Mouse (Mus musculus): ENCODE results near the gene Mcrip1. TPM values are rescaled to one million over a fixed set of nuclear protein-coding genes. Genes with fewer than 3 reads are reported as not detected.

Gene Mcrip1
- polyA plus RNA-seq, 1 experiment from 2014 or later = 226 TPM

DNA sequence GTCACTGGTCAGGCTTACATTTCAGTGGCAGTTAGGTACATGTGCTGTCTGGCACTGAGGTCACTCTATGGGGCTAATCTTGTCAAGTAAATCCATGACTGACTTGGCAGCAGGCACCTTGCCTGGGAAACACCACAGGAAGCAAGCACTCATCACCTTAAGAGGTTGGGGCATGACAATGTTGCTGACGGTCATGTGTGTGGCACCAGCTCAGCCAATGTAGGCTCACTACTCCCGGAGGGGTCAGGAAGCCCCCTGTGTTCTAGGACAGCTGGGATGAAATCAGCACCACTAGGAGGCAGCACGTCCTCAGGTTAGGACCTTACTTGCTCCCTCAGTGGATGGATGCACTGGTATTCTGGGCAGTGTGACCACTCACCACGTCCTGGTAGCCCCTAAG is 7.6 kb downstream of the Mcrip1 start:
- H3K4me3 ChIP-seq (ENCODE audit: low read depth, low read length) = no peak overlapping the region
- DNase-seq (peak; percentile 36), ATAC-seq (ENCODE audit: insufficient read depth) (no peak)
- no peaks in the 10 kb centered on the region for H3K27me3 ChIP-seq (ENCODE audit: insufficient read depth, low read length)
- WGBS = 36% methylated on average over 4 of the region's 4 CpGs
- H3K27ac ChIP-seq (ENCODE audit: low read depth) = no peak overlapping the region
- TF ChIP-seq CTCF (IDR thresholded peaks at IDR 0.05; ENCODE audit: low read depth) = peak; percentile 58
- H3K9me3 ChIP-seq (ENCODE audit: low read depth, low read length) = no peaks in the 10 kb centered on the region
- H3K4me1 ChIP-seq (ENCODE audit: insufficient read depth) = peaks cover 6% of the 10 kb centered on the region
- H3K9ac ChIP-seq = no peak overlapping the region
- H3K36me3 ChIP-seq (ENCODE audit: insufficient read depth) = peaks cover 48% of the 10 kb centered on the region
- H3K4me2 ChIP-seq = no peak overlapping the region

DNA sequence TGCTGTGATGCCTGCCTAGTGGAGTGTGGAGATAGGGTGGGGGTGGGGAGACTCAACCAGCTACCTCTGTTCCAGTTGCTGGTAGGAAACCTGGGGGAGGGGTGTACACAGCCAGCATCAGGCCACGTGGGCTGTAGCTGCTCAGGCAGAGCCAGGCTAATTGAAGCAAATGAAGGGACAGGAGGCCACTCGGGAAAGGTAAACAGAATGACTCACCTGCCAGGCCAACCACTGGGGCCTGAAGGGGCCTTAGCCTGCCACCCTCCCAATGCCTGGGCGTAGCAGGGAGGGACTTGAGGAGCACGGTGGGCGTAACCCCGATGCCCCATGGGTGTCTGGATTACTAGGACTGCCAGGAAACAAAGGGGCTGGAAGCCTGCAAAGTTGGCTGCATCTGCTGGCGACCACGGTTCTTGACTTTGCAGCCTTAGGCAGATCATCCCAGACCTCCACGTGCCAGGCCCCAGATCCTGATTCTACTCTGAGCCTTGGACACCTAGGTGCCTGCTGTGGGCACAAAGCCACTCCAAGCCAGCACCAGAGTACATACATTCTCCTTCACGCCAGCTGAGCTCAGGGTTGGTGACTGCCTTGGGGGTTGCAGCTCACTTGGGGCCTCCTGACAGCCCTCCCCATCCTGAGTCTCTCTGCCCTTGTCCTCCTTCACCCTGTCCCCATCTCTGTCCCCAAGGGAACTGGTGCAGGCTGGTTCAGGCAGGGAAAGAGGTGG is 10.1 kb downstream of the Mcrip1 start:
- ATAC-seq (ENCODE audit: insufficient read depth) (peak; percentile 72), DNase-seq (peak; percentile 67)
- H3K9me3 ChIP-seq (ENCODE audit: low read depth, low read length) = no peaks in the 10 kb centered on the region
- H3K9ac ChIP-seq = peak overlapping the region; percentile 29
- H3K4me3 ChIP-seq (ENCODE audit: low read depth, low read length) = no peak overlapping the region
- H3K27me3 ChIP-seq (ENCODE audit: insufficient read depth, low read length) = no peaks in the 10 kb centered on the region
- no peak for TF ChIP-seq CTCF (IDR thresholded peaks at IDR 0.05; ENCODE audit: low read depth)
- 26% methylated on average over 10 of the region's 10 CpGs for WGBS
- peak overlapping the region; percentile 84 for H3K27ac ChIP-seq (ENCODE audit: low read depth)
- peaks cover 6% of the 10 kb centered on the region for H3K4me1 ChIP-seq (ENCODE audit: insufficient read depth)
- peaks cover 30% of the 10 kb centered on the region for H3K36me3 ChIP-seq (ENCODE audit: insufficient read depth)
- H3K4me2 ChIP-seq = peak overlapping the region; percentile 23; the same call in 1 of the 2 replicates

GRCm38 (mm10) chr11:120538955-120539284 is 10.6 kb downstream of the Mcrip1 start:
- TF ChIP-seq CTCF (IDR thresholded peaks at IDR 0.05; ENCODE audit: low read depth) = no peak
- no peaks in the 10 kb centered on the region for H3K9me3 ChIP-seq (ENCODE audit: low read depth, low read length)
- no peak overlapping the region for H3K4me3 ChIP-seq (ENCODE audit: low read depth, low read length)
- H3K4me1 ChIP-seq (ENCODE audit: insufficient read depth) = peaks cover 6% of the 10 kb centered on the region
- ATAC-seq (ENCODE audit: insufficient read depth) (no peak; the same call in 1 of the 2 replicates), DNase-seq (no peak)
- WGBS = 41% methylated on average over 8 of the region's 8 CpGs
- H3K4me2 ChIP-seq = no peak overlapping the region
- peak overlapping the region; percentile 60 for H3K27ac ChIP-seq (ENCODE audit: low read depth)
- 0 out of 2 replicates have a peak overlapping the region, but pooled peaks have one; percentile 13 for H3K9ac ChIP-seq
- no peaks in the 10 kb centered on the region for H3K27me3 ChIP-seq (ENCODE audit: insufficient read depth, low read length)
- H3K36me3 ChIP-seq (ENCODE audit: insufficient read depth) = peaks cover 24% of the 10 kb centered on the region

DNA sequence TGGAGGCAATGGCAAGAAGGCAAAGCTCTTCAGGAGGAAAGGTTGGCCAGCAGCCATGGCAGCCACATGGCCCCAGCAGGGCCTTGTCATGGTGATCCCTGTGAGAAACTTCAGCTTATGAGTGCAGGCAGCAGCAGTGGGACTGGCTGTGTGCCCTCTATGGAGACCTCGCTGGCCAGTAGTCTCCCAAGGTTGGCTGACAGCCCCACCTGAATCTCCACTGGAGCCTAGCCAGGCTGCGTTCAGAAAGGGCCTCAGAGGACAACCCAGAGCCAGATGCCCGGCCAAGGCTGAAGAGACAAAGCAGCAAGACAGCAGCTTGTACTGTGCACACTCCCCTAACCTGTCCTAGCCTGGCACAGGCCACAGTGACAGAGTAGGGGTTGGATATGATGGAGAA is 11.0 kb downstream of the Mcrip1 start:
- ATAC-seq (ENCODE audit: insufficient read depth) = no peak
- 60% methylated on average over 3 of the region's 3 CpGs for WGBS
- peaks cover 6% of the 10 kb centered on the region for H3K4me1 ChIP-seq (ENCODE audit: insufficient read depth)
- peak overlapping the region; percentile 60 for H3K27ac ChIP-seq (ENCODE audit: low read depth)
- no peak for DNase-seq
- no peak for TF ChIP-seq CTCF (IDR thresholded peaks at IDR 0.05; ENCODE audit: low read depth)
- H3K27me3 ChIP-seq (ENCODE audit: insufficient read depth, low read length) = peaks cover 2% of the 10 kb centered on the region; the same call in 1 of the 2 replicates
- H3K9me3 ChIP-seq (ENCODE audit: low read depth, low read length) = no peaks in the 10 kb centered on the region
- H3K4me2 ChIP-seq = no peak overlapping the region
- H3K36me3 ChIP-seq (ENCODE audit: insufficient read depth) = peaks cover 20% of the 10 kb centered on the region
- H3K4me3 ChIP-seq (ENCODE audit: low read depth, low read length) = no peak overlapping the region
- H3K9ac ChIP-seq = 0 out of 2 replicates have a peak overlapping the region, but pooled peaks have one; percentile 13

DNA sequence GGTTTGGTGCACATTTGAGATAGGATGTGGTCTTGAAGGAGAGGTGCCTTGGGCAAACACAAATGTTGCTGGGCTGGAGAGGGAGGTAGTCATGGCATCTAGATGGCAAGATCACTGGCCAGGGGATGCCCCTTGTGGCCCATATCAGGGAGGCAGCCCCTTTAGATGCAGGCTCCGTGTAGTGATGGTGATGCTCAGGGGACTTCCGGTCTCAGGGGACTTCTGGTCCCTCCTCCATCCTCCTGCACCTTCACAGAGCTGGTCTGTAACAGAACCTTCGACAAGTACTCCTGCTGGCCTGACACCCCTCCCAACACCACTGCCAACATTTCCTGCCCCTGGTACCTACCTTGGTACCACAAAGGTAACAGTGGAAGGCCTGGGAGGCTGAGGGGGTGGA is 13.7 kb downstream of the Mcrip1 start:
- Histone ChIP-seq H3K9me3 (ENCODE audit: low read depth, low read length) (no peaks in the 10 kb centered on the region), H3K27ac (ENCODE audit: low read depth) (no peak overlapping the region), H3K27me3 (ENCODE audit: insufficient read depth, low read length) (peaks cover 29% of the 10 kb centered on the region), H3K4me1 (ENCODE audit: insufficient read depth) (peaks cover 6% of the 10 kb centered on the region), H3K4me3 (ENCODE audit: low read depth, low read length) (no peak overlapping the region), H3K9ac (no peak overlapping the region), H3K36me3 (ENCODE audit: insufficient read depth) (no peaks in the 10 kb centered on the region), H3K4me2 (no peak overlapping the region)
- no peak for TF ChIP-seq CTCF (IDR thresholded peaks at IDR 0.05; ENCODE audit: low read depth)
- ATAC-seq (ENCODE audit: insufficient read depth) (no peak), DNase-seq (no peak)
- 65% methylated on average over 3 of the region's 3 CpGs for WGBS

GRCm38 (mm10) chr11:120535145-120535544 is 14.4 kb downstream of the Mcrip1 start:
- ATAC-seq (ENCODE audit: insufficient read depth) (no peak), DNase-seq (no peak)
- no peak for TF ChIP-seq CTCF (IDR thresholded peaks at IDR 0.05; ENCODE audit: low read depth)
- Histone ChIP-seq H3K36me3 (ENCODE audit: insufficient read depth) (no peaks in the 10 kb centered on the region), H3K9ac (no peak overlapping the region), H3K9me3 (ENCODE audit: low read depth, low read length) (no peaks in the 10 kb centered on the region), H3K27ac (ENCODE audit: low read depth) (no peak overlapping the region), H3K27me3 (ENCODE audit: insufficient read depth, low read length) (peaks cover 35% of the 10 kb centered on the region), H3K4me1 (ENCODE audit: insufficient read depth) (peaks cover 6% of the 10 kb centered on the region), H3K4me2 (no peak overlapping the region), H3K4me3 (ENCODE audit: low read depth, low read length) (no peak overlapping the region)
- 65% methylated on average over 3 of the region's 3 CpGs for WGBS

GRCm38 (mm10) chr11:120534093-120534492 is 15.4 kb downstream of the Mcrip1 start:
- no peak overlapping the region for H3K4me3 ChIP-seq (ENCODE audit: low read depth, low read length)
- 79% methylated on average over 8 of the region's 8 CpGs for WGBS
- no peak overlapping the region for H3K9ac ChIP-seq
- DNase-seq (no peak), ATAC-seq (ENCODE audit: insufficient read depth) (no peak)
- no peak overlapping the region for H3K27ac ChIP-seq (ENCODE audit: low read depth)
- peaks cover 6% of the 10 kb centered on the region for H3K4me1 ChIP-seq (ENCODE audit: insufficient read depth)
- H3K36me3 ChIP-seq (ENCODE audit: insufficient read depth) = no peaks in the 10 kb centered on the region
- H3K9me3 ChIP-seq (ENCODE audit: low read depth, low read length) = no peaks in the 10 kb centered on the region
- TF ChIP-seq CTCF (IDR thresholded peaks at IDR 0.05; ENCODE audit: low read depth) = no peak
- H3K4me2 ChIP-seq = no peak overlapping the region
- H3K27me3 ChIP-seq (ENCODE audit: insufficient read depth, low read length) = peaks cover 46% of the 10 kb centered on the region
